Mouse (Mus musculus) myocyte (in vitro differentiated cells): ENCODE measurements at regions not wholly inside any gene's neighbourhood (a gene's known extent, or its start where the extent isn't known, plus 50 kb on each side); places are given as distances from the start of the nearest gene placed in this dataset.

Experiments used
- H3K27me3 ChIP-seq: one replicate; pipeline ENCODE4 v1.6.1; 2011; ENCODE audit not compliant: control insufficient read depth, insufficient read depth, insufficient read length
- H3K36me3 ChIP-seq: one replicate; pipeline ENCODE4 v1.6.1; 2011; ENCODE audit not compliant: control insufficient read depth, insufficient read depth
- H3K4me2 ChIP-seq: one replicate; pipeline ENCODE4 v1.6.1; 2011; ENCODE audit warnings: low read depth, control low read depth
- H3K4me3 ChIP-seq: one replicate; pipeline ENCODE4 v1.5.1; 2011; ENCODE audit warnings: mild to moderate bottlenecking, control low read depth, moderate library complexity
- H3K79me2 ChIP-seq: one replicate; pipeline ENCODE4 v1.6.1; 2011; ENCODE audit not compliant: control insufficient read depth, insufficient read depth
- H3ac ChIP-seq: one replicate; pipeline ENCODE4 v1.6.1; 2011; ENCODE audit not compliant: control insufficient read depth, insufficient read length
- CEBPB ChIP-seq: IDR thresholded peaks from 2 replicates; pipeline ENCODE4 v1.6.1; 2011; ENCODE audit warnings: mild to moderate bottlenecking, moderate library complexity; ENCODE audit not compliant: poor library complexity, insufficient read depth, severe bottlenecking
- E2F4 ChIP-seq: IDR thresholded peaks from one replicate; pipeline ENCODE4 v1.6.1; 2011; ENCODE audit warnings: mild to moderate bottlenecking, control low read depth, moderate library complexity; ENCODE audit not compliant: insufficient read depth
- MAX ChIP-seq: IDR thresholded peaks from one replicate; pipeline ENCODE4 v1.6.1; 2011; ENCODE audit warnings: low read depth, mild to moderate bottlenecking, control low read depth
- MYOD1 ChIP-seq, 3 experiments: IDR thresholded peaks; one replicate each; pipeline ENCODE4 v1.6.1; 2011; ENCODE audit warnings: control low read depth in 2 of 3, low read depth in 2 of 3, mild to moderate bottlenecking in 2 of 3, moderate library complexity in 1 of 3; ENCODE audit not compliant: insufficient read length in 2 of 3, control insufficient read depth in 1 of 3
- MYOG ChIP-seq, 3 experiments: IDR thresholded peaks; one replicate each; pipeline ENCODE4 v1.6.1; 2011; ENCODE audit warnings: control low read depth in 2 of 3, low read depth in 2 of 3, mild to moderate bottlenecking in 2 of 3; ENCODE audit not compliant: insufficient read length in 2 of 3, control insufficient read depth in 1 of 3, insufficient read depth in 1 of 3
- POLR2A ChIP-seq: IDR thresholded peaks from one replicate; pipeline ENCODE4 v1.6.1; 2011; ENCODE audit warnings: low read depth, mild to moderate bottlenecking, control low read depth, moderate library complexity; ENCODE audit not compliant: insufficient read length
- POLR2AphosphoS2 ChIP-seq: IDR thresholded peaks from one replicate; pipeline ENCODE4 v1.6.1; 2011; ENCODE audit warnings: low read depth, control low read depth; ENCODE audit not compliant: insufficient read length
- REST ChIP-seq: IDR thresholded peaks from one replicate; pipeline ENCODE4 v1.6.1; 2011; ENCODE audit warnings: mild to moderate bottlenecking, control low read depth, moderate library complexity; ENCODE audit not compliant: insufficient read depth, insufficient read length
- SRF ChIP-seq: IDR thresholded peaks from one replicate; pipeline ENCODE4 v1.6.1; 2011; ENCODE audit warnings: low read depth; ENCODE audit not compliant: control insufficient read depth, insufficient read length
- TCF12 ChIP-seq: IDR thresholded peaks from one replicate; pipeline ENCODE4 v1.6.1; 2011; ENCODE audit warnings: mild to moderate bottlenecking, control low read depth; ENCODE audit not compliant: poor library complexity, insufficient read depth, severe bottlenecking
- TCF3 ChIP-seq: IDR thresholded peaks from one replicate; pipeline ENCODE4 v1.6.1; 2011; ENCODE audit warnings: low read depth, control low read depth; ENCODE audit not compliant: insufficient read length
- USF1 ChIP-seq: IDR thresholded peaks from one replicate; pipeline ENCODE4 v1.6.1; 2011; ENCODE audit warnings: low read depth, mild to moderate bottlenecking, control low read depth, moderate library complexity

- Histone ChIP-seq H3K79me2 (no peaks in the 10 kb centered on the region), H3K36me3 (no peaks in the 10 kb centered on the region), H3K27me3 (no peaks in the 10 kb centered on the region), H3ac (no peak overlapping the region), H3K4me3 (no peak overlapping the region), H3K4me2 (no peak overlapping the region)
- TF ChIP-seq SRF (no peak), TCF12 (no peak), MYOD1 (IDR thresholded peaks at IDR 0.05; ENCODE audit: control insufficient read depth in 1 of 3, insufficient read length in 2 of 3, low read depth in 2 of 3) (no peak), REST (no peak), USF1 (no peak), POLR2A (no peak), MYOG (IDR thresholded peaks at IDR 0.05; ENCODE audit: control insufficient read depth in 1 of 3, insufficient read depth in 1 of 3, insufficient read length in 2 of 3, low read depth in 2 of 3) (no peak), CEBPB (no peak), MAX (no peak), POLR2AphosphoS2 (no peak), TCF3 (no peak), E2F4 (no peak)
Measured at GRCm38 (mm10) chr3:144010558-144010957, 194.5 kb downstream of the Lmo4 start.

DNA sequence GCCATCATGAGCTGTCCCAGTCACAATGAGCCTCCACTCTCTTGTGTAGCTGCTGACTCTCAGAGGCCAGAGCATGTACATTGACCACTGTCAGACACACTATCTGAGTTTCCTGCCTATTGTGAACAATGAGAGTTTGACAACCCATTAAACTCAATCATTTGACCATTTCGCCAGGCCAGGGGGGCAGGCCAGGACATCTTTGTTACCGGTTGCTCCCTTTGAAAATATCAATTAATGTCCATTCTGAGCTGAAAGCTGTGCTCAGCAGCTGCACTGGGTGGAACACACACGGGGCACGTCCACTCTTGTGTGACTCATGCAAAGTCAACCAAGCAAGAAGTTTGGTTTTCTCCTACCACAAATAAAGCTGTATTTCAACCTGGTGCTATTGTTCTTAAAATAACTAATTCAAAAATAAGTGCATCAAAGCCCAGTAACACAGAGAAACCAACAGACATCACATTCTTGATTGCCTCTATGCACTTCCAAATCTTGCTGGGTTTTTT, 197.9 kb downstream of the Lmo4 start:
- peak in 2 of 3 experiments; percentile 13 to 40 for TF ChIP-seq MYOG (IDR thresholded peaks at IDR 0.05; ENCODE audit: control insufficient read depth in 1 of 3, insufficient read depth in 1 of 3, insufficient read length in 2 of 3, low read depth in 2 of 3)
- no peak for TF ChIP-seq POLR2AphosphoS2
- peak in 2 of 3 experiments; percentile 71 to 78 for TF ChIP-seq MYOD1 (IDR thresholded peaks at IDR 0.05; ENCODE audit: control insufficient read depth in 1 of 3, insufficient read length in 2 of 3, low read depth in 2 of 3)
- H3ac ChIP-seq: no peak overlapping the region
- H3K27me3 ChIP-seq: no peaks in the 10 kb centered on the region
- H3K4me3 ChIP-seq: no peak overlapping the region
- H3K4me2 ChIP-seq: peak overlapping the region; percentile 24
- H3K36me3 ChIP-seq: no peaks in the 10 kb centered on the region
- H3K79me2 ChIP-seq: no peaks in the 10 kb centered on the region

DNA sequence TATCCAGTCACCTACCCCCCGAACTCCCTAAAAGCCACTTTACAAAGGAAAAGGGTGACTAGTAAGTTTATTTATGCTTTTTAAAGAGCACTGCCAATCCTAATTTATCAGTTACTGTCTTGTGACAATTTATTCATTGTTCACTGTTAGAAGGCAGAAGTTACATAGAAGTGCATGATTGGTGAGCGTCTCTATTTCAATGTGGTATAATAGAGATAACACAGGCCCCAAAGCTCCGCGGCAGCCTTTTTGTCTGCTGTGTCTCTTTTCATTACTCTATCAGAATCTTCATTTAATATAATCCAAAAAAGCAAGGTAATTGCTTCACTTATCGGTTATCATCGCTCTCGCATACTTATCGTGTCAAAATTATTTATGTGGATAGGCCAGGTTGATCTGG, 207.1 kb downstream of the Lmo4 start:
- Histone ChIP-seq H3K4me3 (no peak overlapping the region), H3ac (no peak overlapping the region), H3K79me2 (no peaks in the 10 kb centered on the region), H3K27me3 (no peaks in the 10 kb centered on the region), H3K36me3 (no peaks in the 10 kb centered on the region), H3K4me2 (no peak overlapping the region)
- TF ChIP-seq TCF3: no peak
- TF ChIP-seq TCF12: no peak
- no peak for TF ChIP-seq CEBPB
- TF ChIP-seq MYOG (IDR thresholded peaks at IDR 0.05; ENCODE audit: control insufficient read depth in 1 of 3, insufficient read depth in 1 of 3, insufficient read length in 2 of 3, low read depth in 2 of 3): no peak
- TF ChIP-seq REST: no peak
- no peak for TF ChIP-seq E2F4
- no peak for TF ChIP-seq MYOD1 (IDR thresholded peaks at IDR 0.05; ENCODE audit: control insufficient read depth in 1 of 3, insufficient read length in 2 of 3, low read depth in 2 of 3)
- no peak for TF ChIP-seq POLR2AphosphoS2
- TF ChIP-seq POLR2A: no peak
- TF ChIP-seq SRF: no peak
- no peak for TF ChIP-seq MAX
- TF ChIP-seq USF1: no peak

DNA sequence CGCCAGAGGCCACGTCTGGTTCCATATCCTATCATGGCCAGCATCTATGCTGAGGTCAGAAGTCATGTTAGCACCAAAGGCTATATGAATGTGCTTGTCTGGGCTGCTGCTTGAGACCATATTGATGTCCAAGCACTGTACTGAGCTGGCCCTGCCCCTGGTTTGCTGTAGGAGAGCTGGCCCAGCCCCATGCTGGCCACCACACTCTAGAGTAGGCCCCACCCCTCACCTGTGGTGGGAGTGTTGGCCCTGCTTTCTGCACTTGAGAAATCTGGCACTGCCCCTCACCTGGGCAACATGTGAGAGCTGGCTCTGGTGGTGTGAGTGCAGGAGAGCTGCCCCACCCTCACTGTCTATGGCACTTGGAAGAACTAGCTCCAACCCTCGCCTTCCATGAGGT, 210.0 kb downstream of the Lmo4 start:
- Histone ChIP-seq H3K4me2 (no peak overlapping the region), H3K36me3 (no peaks in the 10 kb centered on the region), H3K79me2 (no peaks in the 10 kb centered on the region), H3ac (no peak overlapping the region), H3K4me3 (no peak overlapping the region), H3K27me3 (no peaks in the 10 kb centered on the region)
- no peak for TF ChIP-seq MYOG (IDR thresholded peaks at IDR 0.05; ENCODE audit: control insufficient read depth in 1 of 3, insufficient read depth in 1 of 3, insufficient read length in 2 of 3, low read depth in 2 of 3)
- no peak for TF ChIP-seq CEBPB
- TF ChIP-seq TCF3: no peak
- no peak for TF ChIP-seq POLR2AphosphoS2
- no peak for TF ChIP-seq USF1
- no peak for TF ChIP-seq POLR2A
- TF ChIP-seq TCF12: no peak
- TF ChIP-seq MYOD1 (IDR thresholded peaks at IDR 0.05; ENCODE audit: control insufficient read depth in 1 of 3, insufficient read length in 2 of 3, low read depth in 2 of 3): no peak
- TF ChIP-seq E2F4: no peak
- TF ChIP-seq MAX: no peak
- no peak for TF ChIP-seq REST
- no peak for TF ChIP-seq SRF

DNA sequence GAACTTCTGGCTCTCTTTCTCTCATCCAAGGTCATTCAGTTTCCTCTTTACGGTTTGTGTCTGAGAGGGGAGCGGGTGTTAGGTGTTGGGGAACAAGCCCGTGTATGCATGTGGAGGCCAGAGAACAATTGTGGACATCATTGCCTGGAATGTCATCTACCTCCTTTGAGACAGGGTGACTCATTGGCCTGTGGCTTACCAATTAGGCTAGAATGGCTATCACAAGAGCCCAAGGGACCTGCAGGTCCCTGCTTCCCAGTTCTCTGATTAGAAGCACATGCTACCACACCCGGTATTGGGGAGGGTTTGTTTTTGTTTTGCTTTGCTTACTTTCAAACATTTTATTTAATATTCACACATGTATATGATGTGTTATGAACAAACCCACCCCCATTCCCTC, 216.0 kb downstream of the Lmo4 start:
- Histone ChIP-seq H3K27me3 (no peaks in the 10 kb centered on the region), H3K4me2 (no peak overlapping the region), H3ac (no peak overlapping the region), H3K4me3 (no peak overlapping the region), H3K36me3 (no peaks in the 10 kb centered on the region), H3K79me2 (no peaks in the 10 kb centered on the region)
- no peak for TF ChIP-seq USF1
- no peak for TF ChIP-seq SRF
- TF ChIP-seq MYOD1 (IDR thresholded peaks at IDR 0.05; ENCODE audit: control insufficient read depth in 1 of 3, insufficient read length in 2 of 3, low read depth in 2 of 3): no peak
- TF ChIP-seq MYOG (IDR thresholded peaks at IDR 0.05; ENCODE audit: control insufficient read depth in 1 of 3, insufficient read depth in 1 of 3, insufficient read length in 2 of 3, low read depth in 2 of 3): no peak
- no peak for TF ChIP-seq POLR2A
- no peak for TF ChIP-seq TCF12
- no peak for TF ChIP-seq REST
- no peak for TF ChIP-seq CEBPB
- TF ChIP-seq MAX: no peak
- TF ChIP-seq TCF3: no peak
- TF ChIP-seq E2F4: no peak
- TF ChIP-seq POLR2AphosphoS2: no peak
